Mouse (Mus musculus): ENCODE data around the gene Kifap3. TPM values are rescaled to one million over a fixed set of nuclear protein-coding genes. Genes with fewer than 3 reads are reported as not detected.
"Not testable (repeated sequence)": the region's sequence is repeated elsewhere in the genome, so short reads cannot be mapped to it uniquely, and the experiment has no call there.

Kifap3 gene
- 11.9 and 12.6 TPM in 2 replicates for total RNA-seq (2017)

- peak; percentile 99 for ATAC-seq (replicated peaks; ENCODE audit: low read depth, poor library complexity, severe bottlenecking)
Observed at GRCm38 (mm10) chr1:163779336-163780115, at the start of gene Kifap3. Gene Kifap3, plus strand, starts transcription at chr1:163779583.

- not testable (repeated sequence) for ATAC-seq (replicated peaks; ENCODE audit: low read depth, poor library complexity, severe bottlenecking)
Observed at GRCm38 (mm10) chr1:163731166-163731565, 48.2 kb upstream of the Kifap3 start.

- ATAC-seq (replicated peaks; ENCODE audit: low read depth, poor library complexity, severe bottlenecking) = no peak
Observed at GRCm38 (mm10) chr1:163736441-163737238, 42.7 kb upstream of the Kifap3 start.

- no peak for ATAC-seq (replicated peaks; ENCODE audit: low read depth, poor library complexity, severe bottlenecking)
Observed at GRCm38 (mm10) chr1:163737239-163737533, 42.2 kb upstream of the Kifap3 start.

- no peak for ATAC-seq (replicated peaks; ENCODE audit: low read depth, poor library complexity, severe bottlenecking)
Observed at GRCm38 (mm10) chr1:163751360-163751992, 27.9 kb upstream of the Kifap3 start.

- peak; percentile 63; the same call in 1 of the 2 replicates for ATAC-seq (replicated peaks; ENCODE audit: low read depth, poor library complexity, severe bottlenecking)
Observed at GRCm38 (mm10) chr1:163757462-163758207, 21.7 kb upstream of the Kifap3 start.

- ATAC-seq (replicated peaks; ENCODE audit: low read depth, poor library complexity, severe bottlenecking) = not testable (repeated sequence)
Observed at GRCm38 (mm10) chr1:163783577-163783976, 4.2 kb downstream of the Kifap3 start.

GRCm38 (mm10) chr1:163821365-163821764, 42.0 kb downstream of the Kifap3 start:
- ATAC-seq (replicated peaks; ENCODE audit: low read depth, poor library complexity, severe bottlenecking) = no peak

GRCm38 (mm10) chr1:163829482-163829881, 50.1 kb downstream of the Kifap3 start:
- no peak for ATAC-seq (replicated peaks; ENCODE audit: low read depth, poor library complexity, severe bottlenecking)

DNA sequence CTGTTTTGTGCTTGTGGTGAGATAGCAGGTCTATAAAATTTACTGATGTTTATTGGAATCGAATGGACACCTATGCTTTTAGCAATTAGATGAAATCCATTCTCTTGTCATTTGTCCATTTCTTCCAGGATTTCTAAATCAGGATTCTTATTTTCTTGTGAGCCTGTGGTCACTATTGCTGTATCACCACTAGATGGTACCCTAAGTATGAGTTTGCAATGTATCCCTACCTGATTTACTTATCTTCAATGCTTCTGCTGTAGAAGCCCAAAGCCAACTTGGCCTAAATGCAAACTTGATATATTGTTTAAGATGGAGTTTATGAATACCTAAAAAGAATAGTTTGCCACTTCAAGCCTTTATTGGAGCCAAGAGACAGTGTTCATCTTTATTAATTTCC, 54.7 kb downstream of the Kifap3 start:
- peak; percentile 67 for ATAC-seq (replicated peaks; ENCODE audit: low read depth, poor library complexity, severe bottlenecking)

GRCm38 (mm10) chr1:163835062-163835461, 55.7 kb downstream of the Kifap3 start:
- ATAC-seq (replicated peaks; ENCODE audit: low read depth, poor library complexity, severe bottlenecking) = peak; percentile 88

- not testable (repeated sequence) for ATAC-seq (replicated peaks; ENCODE audit: low read depth, poor library complexity, severe bottlenecking)
Observed at GRCm38 (mm10) chr1:163838482-163838881, 59.1 kb downstream of the Kifap3 start.

- peak; percentile 59; the same call in 1 of the 2 replicates for ATAC-seq (replicated peaks; ENCODE audit: low read depth, poor library complexity, severe bottlenecking)
Observed at GRCm38 (mm10) chr1:163840555-163840954, 61.2 kb downstream of the Kifap3 start.

DNA sequence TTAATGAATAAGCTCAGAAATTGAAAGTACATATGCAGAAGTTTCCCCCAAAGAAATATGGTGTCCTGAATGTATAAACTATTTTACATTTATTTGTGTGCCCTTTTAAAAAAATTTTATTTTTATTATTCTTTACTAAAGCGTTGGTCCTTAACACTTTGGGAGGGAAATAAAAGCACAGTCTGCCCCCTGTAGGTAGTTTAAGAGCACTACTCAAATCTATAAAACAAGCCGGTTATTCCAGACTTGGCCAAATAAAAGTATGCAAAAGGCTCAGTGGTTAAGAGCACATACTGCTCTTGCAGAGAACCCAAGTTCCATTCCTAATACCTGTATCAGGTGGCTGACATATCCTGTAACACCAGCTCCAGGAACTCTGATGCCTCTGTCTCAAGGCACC, 62.9 kb downstream of the Kifap3 start:
- ATAC-seq (replicated peaks; ENCODE audit: low read depth, poor library complexity, severe bottlenecking) = peak; percentile 74

GRCm38 (mm10) chr1:163843899-163844298, 64.5 kb downstream of the Kifap3 start:
- ATAC-seq (replicated peaks; ENCODE audit: low read depth, poor library complexity, severe bottlenecking) = no peak

DNA sequence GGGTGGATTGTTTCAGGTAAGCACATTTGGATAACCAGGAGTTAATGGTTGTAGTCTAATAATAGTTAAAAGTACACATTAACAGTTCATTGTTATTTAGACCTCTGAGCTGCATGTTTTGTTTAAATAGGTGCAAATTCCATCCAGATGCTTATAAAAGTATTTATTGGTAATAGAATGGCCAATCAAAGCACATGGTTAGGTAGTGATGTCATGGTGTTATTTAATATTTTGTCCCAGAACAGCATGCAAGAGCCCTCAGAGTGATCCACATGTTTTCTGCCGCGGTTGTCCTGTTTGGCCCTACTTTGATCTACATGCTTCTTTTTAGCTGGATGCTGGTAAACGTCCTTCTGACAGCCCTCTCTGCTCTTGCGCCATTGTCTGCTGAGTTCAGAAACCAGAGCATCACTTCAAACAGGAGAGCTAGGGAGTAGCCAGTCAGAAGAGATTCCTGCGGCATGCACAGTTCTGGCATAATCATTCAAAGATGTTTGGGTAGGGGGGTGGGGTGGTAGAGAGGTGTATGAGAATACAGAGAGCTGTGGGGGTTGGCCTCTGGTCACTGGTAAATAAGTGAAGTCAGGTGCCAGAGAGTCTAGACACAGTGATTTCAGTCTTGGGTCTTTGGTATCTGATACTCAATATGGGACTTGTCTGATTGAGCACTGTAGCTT, 73.6 kb downstream of the Kifap3 start:
- no peak for ATAC-seq (replicated peaks; ENCODE audit: low read depth, poor library complexity, severe bottlenecking)

DNA sequence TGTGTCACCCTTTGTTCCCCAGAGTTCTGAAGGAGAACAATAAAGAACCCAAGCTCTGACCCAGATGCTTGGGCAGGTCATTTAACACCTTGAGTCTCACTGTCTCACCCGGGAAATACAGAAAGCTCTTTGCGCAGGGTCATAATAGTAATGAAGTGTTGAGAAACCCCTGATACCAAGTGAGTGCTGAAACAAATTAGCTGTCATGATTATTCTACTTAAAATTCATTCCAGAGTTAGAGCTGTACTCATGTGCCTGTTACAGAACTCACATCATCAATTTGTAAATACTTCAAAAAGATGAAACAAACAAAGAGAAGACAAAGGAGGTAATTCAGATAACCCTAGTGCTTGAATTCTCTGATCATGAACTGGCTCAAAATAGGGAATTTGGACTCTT, 79.0 kb downstream of the Kifap3 start:
- no peak for ATAC-seq (replicated peaks; ENCODE audit: low read depth, poor library complexity, severe bottlenecking)

DNA sequence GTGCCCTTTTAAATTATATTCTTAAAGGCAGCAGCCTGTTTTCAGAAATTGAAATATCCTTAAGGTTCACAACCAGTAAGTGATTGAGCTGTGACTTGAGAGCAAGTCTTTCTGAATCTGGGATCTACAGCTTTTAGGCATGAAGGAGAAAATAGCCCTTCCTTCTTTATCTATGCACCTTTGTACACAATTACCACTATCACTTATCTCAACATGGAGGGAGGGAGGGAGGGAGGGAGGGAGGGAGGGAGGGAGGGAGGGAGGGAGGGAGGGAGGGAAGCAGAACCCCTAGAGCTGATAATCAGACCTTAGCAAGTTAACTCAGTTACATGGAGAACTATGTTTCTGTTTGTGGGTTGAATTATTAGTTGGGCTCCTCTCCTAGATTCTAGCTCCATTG, 82.2 kb downstream of the Kifap3 start:
- no peak for ATAC-seq (replicated peaks; ENCODE audit: low read depth, poor library complexity, severe bottlenecking)

DNA sequence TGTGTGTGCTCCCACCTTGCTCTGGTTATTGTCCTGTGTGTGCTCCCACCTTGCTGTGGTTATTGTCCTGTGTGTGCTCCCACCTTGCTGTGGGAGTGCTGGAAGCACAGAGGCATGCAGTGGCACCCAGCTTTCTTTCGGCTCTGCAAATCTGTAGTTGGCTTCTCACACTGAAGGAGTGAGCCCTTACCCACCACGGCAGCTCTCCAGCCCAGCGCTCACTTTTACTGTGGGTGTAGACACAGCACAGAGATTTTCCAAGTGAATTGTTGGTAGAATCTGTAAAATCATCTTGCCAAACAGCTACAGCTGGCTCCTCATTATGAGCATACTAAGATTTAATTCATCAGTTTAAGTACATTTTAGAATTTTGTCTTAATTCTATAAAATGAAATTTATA, 93.8 kb downstream of the Kifap3 start:
- no peak for ATAC-seq (replicated peaks; ENCODE audit: low read depth, poor library complexity, severe bottlenecking)

- no peak for ATAC-seq (replicated peaks; ENCODE audit: low read depth, poor library complexity, severe bottlenecking)
Observed at GRCm38 (mm10) chr1:163889629-163890028, 110.2 kb downstream of the Kifap3 start.
